ENCODE assay signal across 8 mouse cellular contexts in genomic region chr11:119022068-119022894, GRCm38 (mm10). TPM values are rescaled to one million over a fixed set of nuclear protein-coding genes. Genes with fewer than 3 reads are reported as not detected.
DNase-seq lines count a peak whose midpoint lies in the region; ATAC-seq and TF ChIP-seq lines count a peak whose summit lies in the region.

No protein-coding gene starts in this region.

- 4% methylated on average over 42 of the region's 42 CpGs for WGBS in forebrain, embryonic 12.5 days
- 6% methylated on average over 42 of the region's 42 CpGs for WGBS in liver, embryonic 13.5 days (ENCODE audit: insufficient replicate concordance)

- peak overlapping the region; percentile 69 for H3ac ChIP-seq in C2C12 (ENCODE audit: control insufficient read depth, insufficient read length, low read depth)

- peaks cover 47% of the 10 kb centered on the region for H3K4me1 ChIP-seq in forebrain, embryonic 12.5 days
- H3K4me1 ChIP-seq in liver, embryonic 13.5 days (replicated peaks) = peaks cover 32% of the 10 kb centered on the region

- peaks cover 30% of the 10 kb centered on the region for H3K79me3 ChIP-seq in C2C12 (ENCODE audit: low read depth)

- peak overlapping the region; percentile 96 for H3K4me3 ChIP-seq in gastrocnemius, adult 2 months
- peak overlapping the region; percentile 67 for H3K4me3 ChIP-seq in C2C12 (ENCODE audit: insufficient read depth, poor library complexity, severe bottlenecking)
- H3K4me3 ChIP-seq in forebrain, embryonic 12.5 days (replicated peaks) = peak overlapping the region; percentile 95
- H3K4me3 ChIP-seq in liver, embryonic 13.5 days (replicated peaks) = peak overlapping the region; percentile 69

- peak; percentile 78 for TF ChIP-seq CTCF in gastrocnemius, adult 2 months (IDR thresholded peaks at IDR 0.05)
- TF ChIP-seq CTCF in C2C12 (IDR thresholded peaks at IDR 0.05; ENCODE audit: control insufficient read depth, insufficient read depth, insufficient read length) = peak; percentile 68

- intact Hi-C loops in gastrocnemius, adult 2 months (cut with DNase I) = no loop called here

- H3K27me3 ChIP-seq in C2C12 (ENCODE audit: control insufficient read depth, insufficient read depth, insufficient read length) = no peaks in the 10 kb centered on the region
- peaks cover 30% of the 10 kb centered on the region for H3K27me3 ChIP-seq in forebrain, embryonic 12.5 days
- H3K27me3 ChIP-seq in liver, embryonic 13.5 days = peaks cover 75% of the 10 kb centered on the region

- peaks cover 41% of the 10 kb centered on the region for H3K79me2 ChIP-seq in C2C12 (ENCODE audit: control insufficient read depth, insufficient read depth)

- no peaks in the 10 kb centered on the region for H3K9me3 ChIP-seq in forebrain, embryonic 12.5 days
- H3K9me3 ChIP-seq in liver, embryonic 13.5 days (replicated peaks) = no peaks in the 10 kb centered on the region

- H3K36me3 ChIP-seq in C2C12 (ENCODE audit: control insufficient read depth, insufficient read depth) = peaks cover 8% of the 10 kb centered on the region
- H3K36me3 ChIP-seq in forebrain, embryonic 12.5 days (replicated peaks) = peaks cover 29% of the 10 kb centered on the region
- H3K36me3 ChIP-seq in liver, embryonic 13.5 days = peaks cover 10% of the 10 kb centered on the region

- no peak for ATAC-seq in forebrain, embryonic 12.5 days (ENCODE audit: low FRiP score)
- no peak for ATAC-seq in liver, embryonic 13.5 days (ENCODE audit: low read depth)

- H3K27ac ChIP-seq in gastrocnemius, adult 2 months = peak overlapping the region; percentile 66
- H3K27ac ChIP-seq in forebrain, embryonic 12.5 days = peak overlapping the region; percentile 97
- no peak overlapping the region for H3K27ac ChIP-seq in liver, embryonic 13.5 days

- H3K9ac ChIP-seq in forebrain, embryonic 12.5 days = peak overlapping the region; percentile 98
- peak overlapping the region; percentile 70; the same call in 1 of the 2 replicates for H3K9ac ChIP-seq in liver, embryonic 13.5 days

- H3K4me2 ChIP-seq in forebrain, embryonic 12.5 days = peak overlapping the region; percentile 94
- H3K4me2 ChIP-seq in liver, embryonic 13.5 days = peak overlapping the region; percentile 79

- no peak for DNase-seq in gastrocnemius, adult 2 months
- no peak for DNase-seq in gastrocnemius, adult 18-20 months (ENCODE audit: low spot score)
- DNase-seq in liver, embryonic 13.5 days = no peak
- no peak for DNase-seq in urinary bladder, adult 18-20 months (ENCODE audit: low spot score in 2 of 2)
- no peak for DNase-seq in ovary, postnatal 10 days (ENCODE audit: low spot score)
- no peak for DNase-seq in urinary bladder, postnatal 36 days (ENCODE audit: low spot score in 2 of 2)

TF ChIP-seq in C2C12, 6 proteins besides CTCF, POLR2A, EP300 and RAD21:
- TF ChIP-seq MYOD1 (IDR thresholded peaks at IDR 0.05; ENCODE audit: control insufficient read depth, insufficient read length, low read depth) (no peak), CEBPB (IDR thresholded peaks at IDR 0.05; ENCODE audit: low read depth) (no peak), USF1 (IDR thresholded peaks at IDR 0.05; ENCODE audit: low read depth) (no peak), MYOG (IDR thresholded peaks at IDR 0.05; ENCODE audit: control insufficient read depth, extremely low read depth, insufficient read length) (no peak), FOSL1 (IDR thresholded peaks at IDR 0.05; ENCODE audit: insufficient read depth, low read length, poor library complexity, severe bottlenecking) (no peak), MAX (IDR thresholded peaks at IDR 0.05) (no peak)

RNA-seq across cellular contexts. Expression of gene Cbx2, which starts 0.5 kb away (rescaled TPM):
- under 1 TPM; 0.69 to 0.95 TPM for total RNA-seq in gastrocnemius, adult 2 months (2021)
- 1 to 10 TPM in 1 of 2 experiments, under 1 TPM in 1; 0.85 to 1.0 TPM for total RNA-seq in gastrocnemius, adult 18-20 months (2021)
- 14.8 TPM for polyA plus RNA-seq in C2C12 (2012; fragmentation: generic; extraction: Trizol)
- polyA plus RNA-seq in forebrain, embryonic 12.5 days (2016; fragmentation: Nextera tagmentation; extraction: Ambion mirVana) = 84.2 and 89.3 TPM in 2 replicates
- 3.8 and 4.1 TPM in 2 replicates for polyA plus RNA-seq in liver, embryonic 13.5 days (2015; fragmentation: Nextera tagmentation; extraction: Ambion mirVana)

RNA-seq across cellular contexts. Expression of gene Cbx8, which starts 18.5 kb away (rescaled TPM):
- 1 to 10 TPM; 1.5 to 1.6 TPM for total RNA-seq in gastrocnemius, adult 2 months (2021)
- total RNA-seq in gastrocnemius, adult 18-20 months (2021) = 1 to 10 TPM; 2.6 to 3.5 TPM
- polyA plus RNA-seq in C2C12 (2012; fragmentation: generic; extraction: Trizol) = 6.4 TPM
- 11.5 and 11.7 TPM in 2 replicates for polyA plus RNA-seq in forebrain, embryonic 12.5 days (2016; fragmentation: Nextera tagmentation; extraction: Ambion mirVana)
- polyA plus RNA-seq in liver, embryonic 13.5 days (2015; fragmentation: Nextera tagmentation; extraction: Ambion mirVana) = 2.4 and 2.8 TPM in 2 replicates

RNA-seq across cellular contexts. Expression of gene Enpp7, which starts 34.3 kb away (rescaled TPM):
- not detected for total RNA-seq in gastrocnemius, adult 2 months (2021)
- total RNA-seq in gastrocnemius, adult 18-20 months (2021) = not detected
- not detected for polyA plus RNA-seq in C2C12 (2012; fragmentation: generic; extraction: Trizol)
- polyA plus RNA-seq in forebrain, embryonic 12.5 days (2016; fragmentation: Nextera tagmentation; extraction: Ambion mirVana) = not detected in 2 replicates
- not detected in 2 replicates for polyA plus RNA-seq in liver, embryonic 13.5 days (2015; fragmentation: Nextera tagmentation; extraction: Ambion mirVana)
